Mouse (Mus musculus) midbrain, embryonic 11.5 days (tissue): ENCODE results near the gene Efcc1. TPM values are rescaled to one million over a fixed set of nuclear protein-coding genes. Genes with fewer than 3 reads are reported as not detected.
A peak's percentile ranks its signal among the peaks of the same experiment; 100 is the strongest.

Source experiments
- ATAC-seq: fragments of 200-750 bp; cut with Nextera tagmentation; 2 replicates; pipeline ENCODE4 v1.8.0; 2017; ENCODE audit warnings: moderate TSS enrichment, moderate library complexity; ENCODE audit not compliant: low FRiP score
- DNase-seq: peaks from one replicate; pipeline ENCODE4 v3.0.0; 2015; ENCODE audit warnings: low spot score; ENCODE audit errors: missing footprints
- H3K27ac ChIP-seq: fragments of 300-500 bp; sonication (generic); 2 replicates; pipeline ENCODE4 v1.5.1; 2014; ENCODE audit warnings: low read depth, low read length
- H3K27me3 ChIP-seq: fragments of 300-500 bp; sonication (generic); 2 replicates; pipeline ENCODE4 v1.6.1; 2014; ENCODE audit warnings: mild to moderate bottlenecking, low read length, moderate library complexity, mixed read lengths; ENCODE audit not compliant: control insufficient read depth, insufficient read depth
- H3K36me3 ChIP-seq: fragments of 300-500 bp; sonication (generic); 2 replicates; pipeline ENCODE4 v1.6.1; 2014; ENCODE audit warnings: mild to moderate bottlenecking, low read length, moderate library complexity, mixed read lengths; ENCODE audit not compliant: control insufficient read depth, insufficient read depth
- H3K4me1 ChIP-seq: fragments of 300-500 bp; sonication (generic); 2 replicates; pipeline ENCODE4 v1.6.1; 2014; ENCODE audit warnings: low read length; ENCODE audit not compliant: control insufficient read depth, insufficient read depth
- H3K4me2 ChIP-seq: fragments of 300-500 bp; sonication (generic); 2 replicates; pipeline ENCODE4 v1.6.1; 2014; ENCODE audit warnings: mild to moderate bottlenecking, moderate library complexity
- H3K4me3 ChIP-seq: fragments of 300-500 bp; sonication (generic); 2 replicates; pipeline ENCODE4 v1.5.1; 2014; ENCODE audit warnings: low read depth, low read length
- H3K9ac ChIP-seq: fragments of 300-500 bp; sonication (generic); 2 replicates; pipeline ENCODE4 v1.6.1; 2014; ENCODE audit warnings: low read length
- H3K9me3 ChIP-seq: fragments of 300-500 bp; sonication (generic); 2 replicates; pipeline ENCODE4 v1.6.1; 2016; ENCODE audit warnings: low read length; ENCODE audit not compliant: control insufficient read depth
- WGBS: fragments of 180-500 bp; shearing (Covaris S2); extraction: QIAGEN DNeasy Blood & Tissue Kit; methylation state at CpG from one replicate; pipeline ENCODE4 v1.1.7; 2014; 5-methylcytosine and 5-hydroxymethylcytosine counted together
- polyA plus RNA-seq: library from polyadenylated mRNA; unstranded; fragments of >200 nt; fragmentation: Nextera tagmentation; extraction: Ambion mirVana; gene quantifications from 2 replicates; pipeline ENCODE4 v1.2.1, GENCODE M21; 2014

Efcc1 gene
- polyA plus RNA-seq, 1 experiment from 2014 or later = 6.4 TPM

DNA sequence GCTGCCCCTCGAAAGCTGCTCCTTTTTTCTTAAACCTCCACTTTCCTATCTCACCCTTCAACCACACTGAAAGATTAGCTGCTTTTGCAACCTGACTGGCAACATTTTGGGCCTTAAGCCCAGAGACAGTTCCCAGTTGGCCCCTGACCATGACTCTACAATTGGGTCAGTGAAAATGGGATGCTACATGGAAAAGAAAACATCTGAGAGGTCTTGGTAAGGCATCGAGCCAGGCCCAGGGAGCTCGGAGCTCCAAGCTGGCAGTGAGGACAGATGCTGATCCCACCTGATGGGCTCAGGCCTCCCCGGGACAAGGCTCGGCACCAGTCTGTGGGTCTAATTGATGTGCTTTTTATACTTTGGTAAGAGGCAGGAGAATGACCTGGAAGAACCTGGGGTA is 61.2 kb downstream of the Efcc1 start:
- WGBS = 88% methylated on average over 5 of the region's 5 CpGs
- no peak overlapping the region for H3K4me3 ChIP-seq
- H3K27me3 ChIP-seq = no peaks in the 10 kb centered on the region
- DNase-seq = no peak
- no peaks in the 10 kb centered on the region for H3K9me3 ChIP-seq
- ATAC-seq = no peak
- no peak overlapping the region for H3K4me2 ChIP-seq
- H3K27ac ChIP-seq = no peak overlapping the region
- peaks cover 4% of the 10 kb centered on the region; the same call in 1 of the 2 replicates for H3K4me1 ChIP-seq
- H3K36me3 ChIP-seq = no peaks in the 10 kb centered on the region; the same call in 1 of the 2 replicates
- no peak overlapping the region for H3K9ac ChIP-seq

DNA sequence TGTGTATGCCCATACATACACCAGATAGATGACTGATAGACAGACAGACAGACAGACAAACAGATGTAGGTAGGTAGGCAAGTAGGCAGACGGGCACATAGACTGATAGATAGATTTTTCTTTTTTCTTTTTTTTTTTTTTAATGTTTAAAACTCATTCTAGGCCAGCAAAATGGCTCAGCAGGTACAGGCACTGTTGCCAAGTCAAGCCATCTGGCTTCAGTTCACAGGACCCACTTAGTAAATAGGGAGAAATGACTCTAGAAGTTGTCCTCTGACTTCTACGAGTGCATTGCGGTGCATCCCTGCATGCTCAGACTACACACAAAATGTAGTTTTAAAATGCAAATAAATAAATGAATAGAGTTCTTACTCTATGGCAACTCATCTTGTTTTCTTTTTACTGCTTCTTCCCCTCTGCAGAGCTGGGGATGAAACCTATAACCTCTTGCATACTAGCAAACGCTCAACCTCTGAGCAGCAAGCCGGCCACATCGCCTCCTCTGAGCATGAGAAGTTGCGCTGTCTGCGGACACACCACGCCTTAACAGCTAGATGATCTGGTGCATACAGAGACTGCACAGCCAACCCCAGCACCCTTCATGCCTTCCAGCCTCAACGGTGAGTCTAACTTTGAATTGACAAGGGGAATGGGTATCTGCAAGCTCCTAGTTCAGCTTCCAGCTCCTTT is 63.3 kb downstream of the Efcc1 start:
- no peak for DNase-seq
- no peak overlapping the region for H3K9ac ChIP-seq
- no peaks in the 10 kb centered on the region for H3K9me3 ChIP-seq
- no peaks in the 10 kb centered on the region for H3K27me3 ChIP-seq
- no peak overlapping the region for H3K4me2 ChIP-seq
- WGBS = 92% methylated on average over 10 of the region's 10 CpGs
- no peak for ATAC-seq
- no peak overlapping the region for H3K4me3 ChIP-seq
- H3K4me1 ChIP-seq = peaks cover 4% of the 10 kb centered on the region; the same call in 1 of the 2 replicates
- no peaks in the 10 kb centered on the region; the same call in 1 of the 2 replicates for H3K36me3 ChIP-seq
- no peak overlapping the region for H3K27ac ChIP-seq

- Histone ChIP-seq H3K4me2 (no peak overlapping the region), H3K27me3 (no peaks in the 10 kb centered on the region), H3K9me3 (no peaks in the 10 kb centered on the region), H3K36me3 (no peaks in the 10 kb centered on the region; the same call in 1 of the 2 replicates), H3K27ac (no peak overlapping the region), H3K4me3 (no peak overlapping the region), H3K9ac (no peak overlapping the region), H3K4me1 (peaks cover 4% of the 10 kb centered on the region; the same call in 1 of the 2 replicates)
- DNase-seq (no peak), ATAC-seq (no peak)
- WGBS = 64% methylated on average over 6 of the region's 6 CpGs
Measured at GRCm38 (mm10) chr6:87795385-87796150, 64.9 kb downstream of the Efcc1 start.

DNA sequence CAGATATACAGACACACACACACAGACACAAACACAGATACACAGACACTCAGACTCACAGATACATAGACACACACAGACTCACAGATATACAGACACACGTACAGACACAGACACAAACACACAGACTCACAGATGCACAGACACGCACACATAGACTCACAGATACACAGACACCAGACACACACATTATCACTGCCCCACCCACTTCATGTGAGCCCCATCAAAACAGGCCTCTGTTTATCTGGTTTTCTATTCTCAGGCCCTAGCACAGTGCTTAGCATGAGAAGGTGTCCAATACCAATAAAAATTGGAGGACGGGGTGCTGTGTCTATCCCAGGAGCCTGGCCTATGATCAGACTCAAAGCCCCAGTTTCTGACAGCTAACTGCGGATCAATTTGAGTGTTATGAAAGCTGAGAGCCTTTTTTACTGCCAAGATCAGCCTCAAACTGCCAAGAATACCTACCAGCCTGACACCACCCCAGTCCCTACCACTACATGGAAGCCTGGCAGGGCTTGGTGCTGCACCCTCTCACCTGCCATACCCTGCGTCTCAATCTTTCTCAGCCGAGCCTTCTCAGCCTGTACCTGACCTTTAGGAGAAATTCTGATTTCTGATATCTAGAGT is 65.7 kb downstream of the Efcc1 start:
- no peak for ATAC-seq
- H3K9ac ChIP-seq = no peak overlapping the region
- 92% methylated on average over 6 of the region's 6 CpGs for WGBS
- H3K4me1 ChIP-seq = peaks cover 4% of the 10 kb centered on the region; the same call in 1 of the 2 replicates
- H3K9me3 ChIP-seq = no peaks in the 10 kb centered on the region
- DNase-seq = no peak
- no peaks in the 10 kb centered on the region for H3K36me3 ChIP-seq
- H3K4me2 ChIP-seq = no peak overlapping the region
- H3K27me3 ChIP-seq = no peaks in the 10 kb centered on the region
- no peak overlapping the region for H3K27ac ChIP-seq
- no peak overlapping the region for H3K4me3 ChIP-seq

- WGBS = 43% methylated on average over 2 of the region's 2 CpGs
- no peak overlapping the region for H3K27ac ChIP-seq
Measured at GRCm38 (mm10) chr6:87797321-87797720, 66.7 kb downstream of the Efcc1 start.

GRCm38 (mm10) chr6:87799576-87799975 is 68.9 kb downstream of the Efcc1 start:
- ATAC-seq = no peak
- no peak overlapping the region for H3K9ac ChIP-seq
- no peaks in the 10 kb centered on the region for H3K36me3 ChIP-seq
- peak; percentile 14 for DNase-seq
- H3K4me2 ChIP-seq = no peak overlapping the region
- 92% methylated on average over 6 of the region's 6 CpGs for whole genome bisulfite sequencing
- no peak overlapping the region for H3K4me3 ChIP-seq
- no peak overlapping the region for H3K27ac ChIP-seq
- no peaks in the 10 kb centered on the region for H3K9me3 ChIP-seq
- H3K4me1 ChIP-seq = peaks cover 4% of the 10 kb centered on the region; the same call in 1 of the 2 replicates
- H3K27me3 ChIP-seq = no peaks in the 10 kb centered on the region

More at GRCm38 (mm10) chr6:87797321-87797720, 66.7 kb downstream of the Efcc1 start:
- Histone ChIP-seq H3K4me2 (no peak overlapping the region), H3K9ac (no peak overlapping the region), H3K27me3 (no peaks in the 10 kb centered on the region), H3K36me3 (no peaks in the 10 kb centered on the region), H3K9me3 (no peaks in the 10 kb centered on the region), H3K4me1 (peaks cover 4% of the 10 kb centered on the region; the same call in 1 of the 2 replicates), H3K4me3 (no peak overlapping the region)
- ATAC-seq = no peak
- no peak for DNase-seq

- Histone ChIP-seq H3K27me3 (no peaks in the 10 kb centered on the region), H3K27ac (no peak overlapping the region), H3K9me3 (no peaks in the 10 kb centered on the region), H3K9ac (no peak overlapping the region), H3K36me3 (no peaks in the 10 kb centered on the region), H3K4me2 (no peak overlapping the region), H3K4me3 (no peak overlapping the region), H3K4me1 (no peaks in the 10 kb centered on the region)
- no peak for ATAC-seq
- DNase-seq = no peak
- 90% methylated on average over 7 of the region's 7 CpGs for WGBS
Measured at GRCm38 (mm10) chr6:87802462-87802861, 71.8 kb downstream of the Efcc1 start.

- ATAC-seq = no peak
- Histone ChIP-seq H3K4me1 (no peaks in the 10 kb centered on the region), H3K36me3 (no peaks in the 10 kb centered on the region), H3K27ac (no peak overlapping the region), H3K4me2 (no peak overlapping the region), H3K4me3 (no peak overlapping the region), H3K9ac (no peak overlapping the region), H3K9me3 (no peaks in the 10 kb centered on the region), H3K27me3 (no peaks in the 10 kb centered on the region)
- 81% methylated on average over 1 of the region's 1 CpGs for WGBS
- DNase-seq = peak; percentile 28
Measured at GRCm38 (mm10) chr6:87804036-87804435, 73.4 kb downstream of the Efcc1 start.

GRCm38 (mm10) chr6:87804886-87805285 is 74.2 kb downstream of the Efcc1 start:
- Histone ChIP-seq H3K27ac (no peak overlapping the region), H3K9ac (no peak overlapping the region), H3K4me3 (no peak overlapping the region), H3K4me1 (no peaks in the 10 kb centered on the region), H3K27me3 (no peaks in the 10 kb centered on the region), H3K9me3 (no peaks in the 10 kb centered on the region), H3K36me3 (no peaks in the 10 kb centered on the region), H3K4me2 (no peak overlapping the region)
- ATAC-seq (no peak), DNase-seq (no peak)
- WGBS = 80% methylated on average over 7 of the region's 7 CpGs
